ENCODE assay signal across 8 mouse cellular contexts in the genomic region with DNA sequence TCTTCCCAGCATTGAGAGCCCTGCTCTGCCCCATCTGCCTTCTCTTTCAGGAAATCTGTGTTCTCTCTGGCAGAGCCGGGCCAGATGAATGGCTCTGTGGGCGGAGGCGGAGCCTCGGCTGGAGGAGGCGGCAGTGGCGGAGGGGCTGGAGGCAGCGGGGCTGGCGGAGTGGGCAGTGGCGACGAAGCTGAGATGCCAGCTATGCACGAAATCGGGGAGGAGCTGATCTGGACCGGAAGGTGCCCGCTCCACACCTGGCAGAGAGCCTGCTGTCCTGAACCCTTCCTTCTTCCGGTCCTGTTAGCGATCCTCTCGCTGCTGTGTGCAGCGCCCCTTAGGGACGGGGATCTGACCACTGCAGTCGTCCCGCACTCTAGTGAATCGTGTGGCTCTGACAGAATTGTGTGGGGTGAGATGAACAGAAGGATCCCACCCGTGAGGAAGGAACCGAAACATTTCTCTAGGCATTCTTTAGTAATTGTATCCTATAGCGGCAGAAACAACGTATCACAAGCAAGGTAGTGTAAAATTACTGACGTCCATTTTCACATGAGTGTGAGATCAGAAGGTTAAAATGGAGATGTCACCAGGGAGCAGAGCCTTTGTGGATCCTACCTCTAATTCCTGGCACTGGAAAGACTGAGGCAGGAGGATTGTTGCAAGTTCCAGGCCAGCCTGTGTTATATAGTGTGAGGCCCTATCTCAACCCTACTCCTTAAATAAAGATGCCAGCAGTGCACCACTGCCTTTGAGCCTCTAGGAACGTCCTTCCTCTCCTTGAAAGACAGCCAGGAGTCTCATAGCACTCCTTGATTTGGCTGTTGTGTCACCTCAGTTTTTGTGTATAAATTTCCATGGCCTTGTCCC. TPM values are rescaled to one million over a fixed set of nuclear protein-coding genes. Genes with fewer than 3 reads are reported as not detected.
DNase-seq lines count a peak whose midpoint lies in the region; ATAC-seq and TF ChIP-seq lines count a peak whose summit lies in the region.

No protein-coding gene starts in this region.

- H3K4me3 ChIP-seq in embryonic facial prominence, embryonic 15.5 days (replicated peaks): peak overlapping the region; percentile 54
- H3K4me3 ChIP-seq in kidney, embryonic 14.5 days (ENCODE audit: low read length): peak overlapping the region; percentile 48
- H3K4me3 ChIP-seq in limb, embryonic 14.5 days (replicated peaks; ENCODE audit: low read length): peak overlapping the region; percentile 35
- H3K4me3 ChIP-seq in midbrain, embryonic 16.5 days (ENCODE audit: low read depth, low read length): peak overlapping the region; percentile 40
- H3K4me3 ChIP-seq in spleen, adult 2 months (ENCODE audit: extremely low read depth, insufficient read depth, insufficient read length): peak overlapping the region; percentile 73

- peak overlapping the region; percentile 62 for H3K4me2 ChIP-seq in embryonic facial prominence, embryonic 15.5 days (replicated peaks)
- peak overlapping the region; percentile 46 for H3K4me2 ChIP-seq in kidney, embryonic 14.5 days (replicated peaks; ENCODE audit: low read depth, low read length)
- peak overlapping the region; percentile 40 for H3K4me2 ChIP-seq in limb, embryonic 14.5 days (replicated peaks; ENCODE audit: low read depth, low read length, severe bottlenecking)
- H3K4me2 ChIP-seq in midbrain, embryonic 16.5 days (ENCODE audit: low read length): peak overlapping the region; percentile 65

- 1% methylated on average over 28 of the region's 28 CpGs for WGBS in embryonic facial prominence, embryonic 15.5 days
- WGBS in kidney, embryonic 14.5 days: 1% methylated on average over 28 of the region's 28 CpGs
- WGBS in limb, embryonic 14.5 days: 2% methylated on average over 18 of the region's 28 CpGs
- WGBS in midbrain, embryonic 16.5 days: 2% methylated on average over 21 of the region's 28 CpGs
- 4% methylated on average over 27 of the region's 28 CpGs for WGBS in spleen, adult 2 months

- H3K9me3 ChIP-seq in embryonic facial prominence, embryonic 15.5 days (replicated peaks): no peaks in the 10 kb centered on the region
- H3K9me3 ChIP-seq in kidney, embryonic 14.5 days (ENCODE audit: control insufficient read depth, low read length): no peaks in the 10 kb centered on the region
- H3K9me3 ChIP-seq in limb, embryonic 14.5 days (ENCODE audit: control insufficient read depth, low read length): no peaks in the 10 kb centered on the region
- no peaks in the 10 kb centered on the region for H3K9me3 ChIP-seq in midbrain, embryonic 16.5 days (replicated peaks; ENCODE audit: control insufficient read depth, low read length, poor library complexity, severe bottlenecking)

- peaks cover 9% of the 10 kb centered on the region for H3K4me1 ChIP-seq in embryonic facial prominence, embryonic 15.5 days
- H3K4me1 ChIP-seq in kidney, embryonic 14.5 days (ENCODE audit: control insufficient read depth, insufficient read depth, low read length): no peaks in the 10 kb centered on the region; the same call in 1 of the 2 replicates
- H3K4me1 ChIP-seq in limb, embryonic 14.5 days (ENCODE audit: control insufficient read depth, insufficient read depth, low read length): peaks cover 4% of the 10 kb centered on the region
- H3K4me1 ChIP-seq in midbrain, embryonic 16.5 days (ENCODE audit: control insufficient read depth, insufficient read depth, low read length): peaks cover 7% of the 10 kb centered on the region
- no peaks in the 10 kb centered on the region for H3K4me1 ChIP-seq in spleen, adult 2 months (ENCODE audit: control insufficient read depth, insufficient read depth, insufficient read length)

- no peaks in the 10 kb centered on the region for H3K36me3 ChIP-seq in embryonic facial prominence, embryonic 15.5 days
- H3K36me3 ChIP-seq in kidney, embryonic 14.5 days (ENCODE audit: control insufficient read depth, insufficient read depth, low read length): no peaks in the 10 kb centered on the region
- no peaks in the 10 kb centered on the region for H3K36me3 ChIP-seq in limb, embryonic 14.5 days (ENCODE audit: control insufficient read depth, insufficient read depth, low read length)
- no peaks in the 10 kb centered on the region for H3K36me3 ChIP-seq in midbrain, embryonic 16.5 days (ENCODE audit: control insufficient read depth, insufficient read depth, low read length)
- H3K36me3 ChIP-seq in spleen, adult 2 months (ENCODE audit: control insufficient read depth, insufficient read depth, low read length): no peaks in the 10 kb centered on the region

- H3K27ac ChIP-seq in embryonic facial prominence, embryonic 15.5 days (replicated peaks): peak overlapping the region; percentile 86
- peak overlapping the region; percentile 33; the same call in 1 of the 2 replicates for H3K27ac ChIP-seq in kidney, embryonic 14.5 days (ENCODE audit: low read depth, low read length)
- H3K27ac ChIP-seq in limb, embryonic 14.5 days (replicated peaks; ENCODE audit: low read depth, low read length): peak overlapping the region; percentile 22
- H3K27ac ChIP-seq in midbrain, embryonic 16.5 days (ENCODE audit: low read length): peak overlapping the region; percentile 82
- no peak overlapping the region for H3K27ac ChIP-seq in spleen, adult 2 months (ENCODE audit: insufficient read depth, low read length)

- TF ChIP-seq CTCF in spleen, adult 2 months (IDR thresholded peaks at IDR 0.05; ENCODE audit: extremely low read depth, insufficient read depth, insufficient read length, insufficient replicate concordance): peak; percentile 38; the same call in 1 of the 2 replicates

- peak; percentile 86 for DNase-seq in 416B (ENCODE audit: low read depth)
- DNase-seq in adrenal gland, postnatal 4 days (ENCODE audit: low spot score in 2 of 2): peak; percentile 59 to 79
- DNase-seq in heart, adult 9 months (ENCODE audit: low spot score in 2 of 2): peak; percentile 79 to 85
- DNase-seq in limb, embryonic 14.5 days (ENCODE audit: low spot score): peak; percentile 89
- DNase-seq in spleen, adult 2 months (ENCODE audit: low read depth in 1 of 2, low spot score in 2 of 2): peak; percentile 38 to 53

- ATAC-seq in embryonic facial prominence, embryonic 15.5 days (ENCODE audit: insufficient number of reproducible peaks, low FRiP score, low TSS enrichment, low read depth): peak; percentile 91
- peak; percentile 94 for ATAC-seq in kidney, embryonic 14.5 days (ENCODE audit: low FRiP score, low TSS enrichment)
- ATAC-seq in limb, embryonic 14.5 days (ENCODE audit: low FRiP score, low read depth): peak; percentile 91
- ATAC-seq in midbrain, embryonic 16.5 days: peak; percentile 97

- no peaks in the 10 kb centered on the region for H3K27me3 ChIP-seq in embryonic facial prominence, embryonic 15.5 days
- H3K27me3 ChIP-seq in kidney, embryonic 14.5 days (ENCODE audit: control insufficient read depth, insufficient read depth, low read length): no peaks in the 10 kb centered on the region
- H3K27me3 ChIP-seq in limb, embryonic 14.5 days (ENCODE audit: control insufficient read depth, insufficient read depth, low read length): no peaks in the 10 kb centered on the region
- H3K27me3 ChIP-seq in midbrain, embryonic 16.5 days (ENCODE audit: control insufficient read depth, insufficient read depth, low read depth, low read length): no peaks in the 10 kb centered on the region
- no peaks in the 10 kb centered on the region for H3K27me3 ChIP-seq in spleen, adult 2 months (ENCODE audit: control insufficient read depth, insufficient read depth, low read length)

- peak overlapping the region; percentile 35; the same call in 1 of the 2 replicates for H3K9ac ChIP-seq in embryonic facial prominence, embryonic 15.5 days
- H3K9ac ChIP-seq in kidney, embryonic 14.5 days (ENCODE audit: low read depth, low read length): peak overlapping the region; percentile 53; the same call in 1 of the 2 replicates
- peak overlapping the region; percentile 35 for H3K9ac ChIP-seq in limb, embryonic 14.5 days (ENCODE audit: low read depth, low read length, severe bottlenecking)
- H3K9ac ChIP-seq in midbrain, embryonic 16.5 days (ENCODE audit: low read depth, low read length): peak overlapping the region; percentile 62

- 0 out of 2 replicates have a peak, but pooled peaks have one; percentile 15 for TF ChIP-seq POLR2A in limb, embryonic 14.5 days (IDR thresholded peaks at IDR 0.05; ENCODE audit: borderline replicate concordance, extremely low read depth, insufficient read depth, insufficient read length)
- no peak for TF ChIP-seq POLR2A in spleen, adult 2 months (IDR thresholded peaks at IDR 0.05; ENCODE audit: low read depth, low read length)

RNA-seq across cellular contexts. Expression of gene Slc4a5, which starts 48.7 kb away (rescaled TPM):
- under 1 TPM; 0.40 to 0.42 TPM for total RNA-seq in adrenal gland, postnatal 4 days (2021)
- polyA plus RNA-seq in embryonic facial prominence, embryonic 15.5 days (2015; fragmentation: Nextera tagmentation; extraction: Ambion mirVana): 0.11 and 0.48 TPM in 2 replicates
- 0.13 and 0.45 TPM in 2 replicates for polyA plus RNA-seq in kidney, embryonic 14.5 days (2014; fragmentation: Nextera tagmentation; extraction: Ambion mirVana)
- polyA plus RNA-seq in limb, embryonic 14.5 days (2012; rRNA removed): 0.13 and 0.18 TPM in 2 replicates
- polyA plus RNA-seq in limb, embryonic 14.5 days (2014; fragmentation: Nextera tagmentation; extraction: Ambion mirVana): 0.25 TPM in 1 of 2 replicates, not detected in the other
- polyA plus RNA-seq in midbrain, embryonic 16.5 days (2015; fragmentation: Nextera tagmentation; extraction: Ambion mirVana): 0.40 and 0.49 TPM in 2 replicates
- 0.05 and 0.26 TPM in 2 replicates for polyA plus RNA-seq in spleen, adult 2 months (2012; rRNA removed)

RNA-seq across cellular contexts. Expression of gene Mthfd2, which starts 57.3 kb away (rescaled TPM):
- total RNA-seq in adrenal gland, postnatal 4 days (2021): 10 to 100 TPM; 18.2 to 23.8 TPM
- polyA plus RNA-seq in embryonic facial prominence, embryonic 15.5 days (2015; fragmentation: Nextera tagmentation; extraction: Ambion mirVana): 27.2 and 30.5 TPM in 2 replicates
- polyA plus RNA-seq in kidney, embryonic 14.5 days (2014; fragmentation: Nextera tagmentation; extraction: Ambion mirVana): 46.7 and 50.8 TPM in 2 replicates
- 26.3 and 27.3 TPM in 2 replicates for polyA plus RNA-seq in limb, embryonic 14.5 days (2012; rRNA removed)
- polyA plus RNA-seq in limb, embryonic 14.5 days (2014; fragmentation: Nextera tagmentation; extraction: Ambion mirVana): 35.3 and 38.5 TPM in 2 replicates
- 34.7 and 37.1 TPM in 2 replicates for polyA plus RNA-seq in midbrain, embryonic 16.5 days (2015; fragmentation: Nextera tagmentation; extraction: Ambion mirVana)
- 7.1 and 7.7 TPM in 2 replicates for polyA plus RNA-seq in spleen, adult 2 months (2012; rRNA removed)

RNA-seq across cellular contexts. Expression of gene Mob1a, which starts 57.4 kb away (rescaled TPM):
- total RNA-seq in adrenal gland, postnatal 4 days (2021): 10 to 100 TPM; 75.9 to 78.2 TPM
- 64.1 and 65.9 TPM in 2 replicates for polyA plus RNA-seq in embryonic facial prominence, embryonic 15.5 days (2015; fragmentation: Nextera tagmentation; extraction: Ambion mirVana)
- 38.9 and 92.4 TPM in 2 replicates for polyA plus RNA-seq in kidney, embryonic 14.5 days (2014; fragmentation: Nextera tagmentation; extraction: Ambion mirVana)
- polyA plus RNA-seq in limb, embryonic 14.5 days (2012; rRNA removed): 50.4 and 52.3 TPM in 2 replicates
- 75.8 and 77.9 TPM in 2 replicates for polyA plus RNA-seq in limb, embryonic 14.5 days (2014; fragmentation: Nextera tagmentation; extraction: Ambion mirVana)
- 19.2 and 20.8 TPM in 2 replicates for polyA plus RNA-seq in midbrain, embryonic 16.5 days (2015; fragmentation: Nextera tagmentation; extraction: Ambion mirVana)
- 28.3 and 35.1 TPM in 2 replicates for polyA plus RNA-seq in spleen, adult 2 months (2012; rRNA removed)
